Mouse (Mus musculus): ENCODE data around the gene Rsph1. TPM values are rescaled to one million over a fixed set of nuclear protein-coding genes. Genes with fewer than 3 reads are reported as not detected.

The Rsph1 gene
- polyA plus RNA-seq, 1 experiment from 2014 or later: 6.9 TPM

GRCm38 (mm10) chr17:31315993-31316392 lies 38.8 kb upstream of the Rsph1 start:
- Histone ChIP-seq H3K9ac (no peak overlapping the region), H3K27ac (no peak overlapping the region), H3K4me3 (no peak overlapping the region), H3K4me2 (replicated peaks) (no peak overlapping the region), H3K9me3 (replicated peaks) (no peaks in the 10 kb centered on the region), H3K36me3 (no peaks in the 10 kb centered on the region), H3K27me3 (0 out of 2 replicates have a peak, but pooled peaks cover 4% of the 10 kb centered on the region), H3K4me1 (peaks cover 24% of the 10 kb centered on the region)
- ATAC-seq (ENCODE audit: low FRiP score): no peak
- 80% methylated on average over 6 of the region's 6 CpGs for WGBS

- Histone ChIP-seq H3K9ac (no peak overlapping the region), H3K9me3 (replicated peaks) (no peaks in the 10 kb centered on the region), H3K4me1 (peaks cover 24% of the 10 kb centered on the region), H3K36me3 (no peaks in the 10 kb centered on the region), H3K4me3 (no peak overlapping the region), H3K4me2 (replicated peaks) (no peak overlapping the region), H3K27me3 (0 out of 2 replicates have a peak, but pooled peaks cover 4% of the 10 kb centered on the region), H3K27ac (peak overlapping the region; percentile 45)
- 23% methylated on average over 13 of the region's 13 CpGs for WGBS
- ATAC-seq (ENCODE audit: low FRiP score): 0 out of 2 replicates have a peak, but pooled peaks have one; percentile 12
These were observed 38.0 kb upstream of the Rsph1 start for GRCm38 (mm10) chr17:31315046-31315792.

GRCm38 (mm10) chr17:31312648-31313047 lies 35.5 kb upstream of the Rsph1 start:
- H3K27ac ChIP-seq: no peak overlapping the region
- peaks cover 27% of the 10 kb centered on the region for H3K4me1 ChIP-seq
- H3K4me2 ChIP-seq (replicated peaks): no peak overlapping the region
- H3K9me3 ChIP-seq (replicated peaks): no peaks in the 10 kb centered on the region
- no peak for ATAC-seq (ENCODE audit: low FRiP score)
- 0 out of 2 replicates have a peak, but pooled peaks cover 4% of the 10 kb centered on the region for H3K27me3 ChIP-seq
- WGBS: 44% methylated on average over 10 of the region's 10 CpGs
- H3K9ac ChIP-seq: no peak overlapping the region
- H3K36me3 ChIP-seq: no peaks in the 10 kb centered on the region
- H3K4me3 ChIP-seq: no peak overlapping the region

GRCm38 (mm10) chr17:31311047-31311446 lies 33.9 kb upstream of the Rsph1 start:
- WGBS: 82% methylated on average over 9 of the region's 9 CpGs
- Histone ChIP-seq H3K4me3 (no peak overlapping the region), H3K4me2 (replicated peaks) (no peak overlapping the region), H3K27me3 (no peaks in the 10 kb centered on the region), H3K36me3 (no peaks in the 10 kb centered on the region), H3K4me1 (peaks cover 27% of the 10 kb centered on the region), H3K9me3 (replicated peaks) (no peaks in the 10 kb centered on the region), H3K9ac (no peak overlapping the region), H3K27ac (no peak overlapping the region)
- no peak for ATAC-seq (ENCODE audit: low FRiP score)

- no peaks in the 10 kb centered on the region for H3K9me3 ChIP-seq (replicated peaks)
- ATAC-seq (ENCODE audit: low FRiP score): peak; percentile 89
- no peaks in the 10 kb centered on the region for H3K36me3 ChIP-seq
- no peak overlapping the region for H3K4me3 ChIP-seq
- WGBS: 14% methylated on average over 6 of the region's 6 CpGs
- H3K9ac ChIP-seq: no peak overlapping the region
- peaks cover 28% of the 10 kb centered on the region for H3K4me1 ChIP-seq
- no peak overlapping the region for H3K4me2 ChIP-seq (replicated peaks)
- H3K27ac ChIP-seq: peak overlapping the region; percentile 77
- no peaks in the 10 kb centered on the region; the same call in 1 of the 2 replicates for H3K27me3 ChIP-seq
These were observed 32.2 kb upstream of the Rsph1 start for GRCm38 (mm10) chr17:31309281-31309793.

GRCm38 (mm10) chr17:31308291-31308816 lies 31.2 kb upstream of the Rsph1 start:
- no peak for ATAC-seq (ENCODE audit: low FRiP score)
- Histone ChIP-seq H3K4me2 (replicated peaks) (no peak overlapping the region), H3K9ac (no peak overlapping the region), H3K9me3 (replicated peaks) (no peaks in the 10 kb centered on the region), H3K27me3 (no peaks in the 10 kb centered on the region; the same call in 1 of the 2 replicates), H3K36me3 (no peaks in the 10 kb centered on the region), H3K4me1 (peaks cover 26% of the 10 kb centered on the region), H3K27ac (peak overlapping the region; percentile 77), H3K4me3 (no peak overlapping the region)
- WGBS: 96% methylated on average over 7 of the region's 7 CpGs

- no peak for ATAC-seq (ENCODE audit: low FRiP score)
- H3K4me3 ChIP-seq: no peak overlapping the region
- H3K27me3 ChIP-seq: no peaks in the 10 kb centered on the region; the same call in 1 of the 2 replicates
- H3K36me3 ChIP-seq: no peaks in the 10 kb centered on the region
- no peak overlapping the region for H3K9ac ChIP-seq
- no peak overlapping the region for H3K27ac ChIP-seq
- peaks cover 20% of the 10 kb centered on the region for H3K4me1 ChIP-seq
- H3K9me3 ChIP-seq (replicated peaks): no peaks in the 10 kb centered on the region
- no peak overlapping the region for H3K4me2 ChIP-seq (replicated peaks)
- 90% methylated on average over 3 of the region's 3 CpGs for WGBS
These were observed 30.6 kb upstream of the Rsph1 start for GRCm38 (mm10) chr17:31307756-31308155.

- H3K4me3 ChIP-seq: no peak overlapping the region
- WGBS: 65% methylated on average over 5 of the region's 5 CpGs
- no peak overlapping the region for H3K9ac ChIP-seq
- no peak overlapping the region for H3K4me2 ChIP-seq (replicated peaks)
- H3K9me3 ChIP-seq (replicated peaks): no peaks in the 10 kb centered on the region
- H3K27me3 ChIP-seq: no peaks in the 10 kb centered on the region; the same call in 1 of the 2 replicates
- peaks cover 15% of the 10 kb centered on the region for H3K4me1 ChIP-seq
- no peak overlapping the region for H3K27ac ChIP-seq
- no peak for ATAC-seq (ENCODE audit: low FRiP score)
- H3K36me3 ChIP-seq: no peaks in the 10 kb centered on the region
These were observed 28.6 kb upstream of the Rsph1 start for GRCm38 (mm10) chr17:31305776-31306120.

GRCm38 (mm10) chr17:31304895-31305775 lies 28.0 kb upstream of the Rsph1 start:
- no peaks in the 10 kb centered on the region; the same call in 1 of the 2 replicates for H3K27me3 ChIP-seq
- no peak overlapping the region for H3K9ac ChIP-seq
- H3K27ac ChIP-seq: no peak overlapping the region
- H3K4me1 ChIP-seq: peaks cover 15% of the 10 kb centered on the region
- no peak overlapping the region for H3K4me3 ChIP-seq
- H3K4me2 ChIP-seq (replicated peaks): no peak overlapping the region
- H3K9me3 ChIP-seq (replicated peaks): no peaks in the 10 kb centered on the region
- no peak for ATAC-seq (ENCODE audit: low FRiP score)
- 58% methylated on average over 12 of the region's 12 CpGs for WGBS
- H3K36me3 ChIP-seq: no peaks in the 10 kb centered on the region

GRCm38 (mm10) chr17:31303401-31303800 lies 26.2 kb upstream of the Rsph1 start:
- H3K9me3 ChIP-seq (replicated peaks): no peaks in the 10 kb centered on the region
- peaks cover 13% of the 10 kb centered on the region for H3K4me1 ChIP-seq
- H3K4me2 ChIP-seq (replicated peaks): no peak overlapping the region
- peaks cover 4% of the 10 kb centered on the region; the same call in 1 of the 2 replicates for H3K27me3 ChIP-seq
- no peak overlapping the region for H3K27ac ChIP-seq
- H3K9ac ChIP-seq: no peak overlapping the region
- 84% methylated on average over 4 of the region's 4 CpGs for WGBS
- H3K36me3 ChIP-seq: no peaks in the 10 kb centered on the region
- no peak for ATAC-seq (ENCODE audit: low FRiP score)
- H3K4me3 ChIP-seq: no peak overlapping the region

GRCm38 (mm10) chr17:31300736-31301135 lies 23.6 kb upstream of the Rsph1 start:
- Histone ChIP-seq H3K27me3 (peaks cover 10% of the 10 kb centered on the region), H3K27ac (no peak overlapping the region), H3K9me3 (replicated peaks) (no peaks in the 10 kb centered on the region), H3K9ac (no peak overlapping the region), H3K4me3 (no peak overlapping the region), H3K36me3 (no peaks in the 10 kb centered on the region), H3K4me2 (replicated peaks) (no peak overlapping the region), H3K4me1 (peaks cover 29% of the 10 kb centered on the region)
- WGBS: 75% methylated on average over 3 of the region's 3 CpGs
- no peak for ATAC-seq (ENCODE audit: low FRiP score)

- WGBS: 94% methylated on average over 4 of the region's 4 CpGs
- Histone ChIP-seq H3K27ac (no peak overlapping the region), H3K4me1 (peaks cover 29% of the 10 kb centered on the region), H3K27me3 (peaks cover 17% of the 10 kb centered on the region), H3K36me3 (no peaks in the 10 kb centered on the region), H3K9ac (no peak overlapping the region), H3K9me3 (replicated peaks) (no peaks in the 10 kb centered on the region), H3K4me3 (no peak overlapping the region), H3K4me2 (replicated peaks) (no peak overlapping the region)
- no peak for ATAC-seq (ENCODE audit: low FRiP score)
These were observed 22.8 kb upstream of the Rsph1 start for GRCm38 (mm10) chr17:31299981-31300380.
